Mouse (Mus musculus): ENCODE results near the gene Polrmt.

- peak; percentile 82 for TF ChIP-seq CTCF (IDR thresholded peaks at IDR 0.05; ENCODE audit: low read depth)
- no peak for TF ChIP-seq EP300 (IDR thresholded peaks at IDR 0.05; ENCODE audit: low read depth)
Observed at GRCm38 (mm10) chr10:79793051-79793737, 46.8 kb upstream of the Polrmt start, which contains the start of gene Palm.
